Mouse (Mus musculus) heart, embryonic 10.5 days (tissue): ENCODE data around the gene Rbak. TPM values are rescaled to one million over a fixed set of nuclear protein-coding genes. Genes with fewer than 3 reads are reported as not detected.

Experiments
- DNase-seq: peaks from one replicate; pipeline ENCODE4 v3.0.0-alpha.2; 2017; ENCODE audit warnings: low spot score
- H3K27ac ChIP-seq: fragments of 300-500 bp; sonication (generic); 2 replicates; pipeline ENCODE4 v1.5.1; 2016; ENCODE audit warnings: mild to moderate bottlenecking
- H3K27me3 ChIP-seq: fragments of 300-500 bp; sonication (generic); 2 replicates; pipeline ENCODE4 v1.6.1; 2016; ENCODE audit warnings: mild to moderate bottlenecking; ENCODE audit not compliant: poor library complexity, insufficient read depth, severe bottlenecking
- H3K36me3 ChIP-seq: fragments of 300-500 bp; sonication (generic); 2 replicates; pipeline ENCODE4 v1.6.1; 2016; ENCODE audit warnings: mild to moderate bottlenecking, moderate library complexity
- H3K4me1 ChIP-seq: fragments of 300-500 bp; sonication (generic); 2 replicates; pipeline ENCODE4 v1.6.1; 2016; ENCODE audit warnings: mild to moderate bottlenecking
- H3K4me3 ChIP-seq: fragments of 300-500 bp; sonication (generic); 2 replicates; pipeline ENCODE4 v1.5.1; 2016; ENCODE audit warnings: mild to moderate bottlenecking, moderate library complexity
- H3K9me3 ChIP-seq: fragments of 300-500 bp; sonication (generic); 2 replicates; pipeline ENCODE4 v1.6.1; 2016; ENCODE audit warnings: mild to moderate bottlenecking, moderate library complexity
- WGBS: fragments of 180-500 bp; shearing (Covaris S2); methylation state at CpG from one replicate; pipeline ENCODE4 v1.1.7; 2016; 5-methylcytosine and 5-hydroxymethylcytosine counted together
- microRNA-seq: library from miRNA; unstranded; fragments of <30 nt; microRNA quantifications from one replicate; pipeline ENCODE4, GENCODE M21; 2017
- polyA plus RNA-seq: library from polyadenylated mRNA; unstranded; fragments of >200 nt; fragmentation: Nextera tagmentation; extraction: Ambion mirVana; gene quantifications from 2 replicates; pipeline ENCODE4 v1.2.1, GENCODE M21; 2016

Rbak gene
- polyA plus RNA-seq, 1 experiment from 2014 or later: 12.3 TPM

- Histone ChIP-seq H3K27me3 (no peaks in the 10 kb centered on the region), H3K27ac (no peak overlapping the region), H3K9me3 (peaks cover 4% of the 10 kb centered on the region; the same call in 1 of the 2 replicates), H3K4me3 (no peak overlapping the region), H3K36me3 (no peaks in the 10 kb centered on the region), H3K4me1 (no peaks in the 10 kb centered on the region)
- 88% methylated on average over 16 of the region's 16 CpGs for WGBS
- DNase-seq: no peak
Measured at GRCm38 (mm10) chr5:143129101-143129500, 51.5 kb downstream of the Rbak start.

DNA sequence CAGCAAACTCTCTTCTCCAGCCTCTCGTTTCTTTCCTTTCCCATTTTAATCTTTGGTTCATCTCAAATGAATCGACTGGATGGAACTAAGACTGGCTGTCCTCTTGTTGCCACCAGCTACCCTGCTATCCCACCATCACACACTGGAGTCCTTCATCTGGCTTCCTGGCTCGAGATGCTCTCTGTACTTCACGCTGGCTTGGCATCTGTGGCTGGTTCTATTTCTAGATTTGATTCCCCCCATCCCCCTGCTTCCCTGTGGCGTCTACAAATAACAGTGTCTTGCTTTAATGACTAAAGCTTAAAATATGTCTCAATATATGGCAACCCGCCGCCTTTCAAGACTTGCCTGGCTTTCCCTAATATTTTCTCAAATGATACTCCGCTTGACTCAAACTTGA is 52.7 kb downstream of the Rbak start:
- no peak overlapping the region for H3K27ac ChIP-seq
- H3K4me1 ChIP-seq: no peaks in the 10 kb centered on the region
- 76% methylated on average over 8 of the region's 8 CpGs for WGBS
- no peak for DNase-seq
- peaks cover 4% of the 10 kb centered on the region; the same call in 1 of the 2 replicates for H3K9me3 ChIP-seq
- H3K27me3 ChIP-seq: no peaks in the 10 kb centered on the region
- no peak overlapping the region for H3K4me3 ChIP-seq
- no peaks in the 10 kb centered on the region for H3K36me3 ChIP-seq

- Histone ChIP-seq H3K4me3 (no peak overlapping the region), H3K4me1 (no peaks in the 10 kb centered on the region), H3K36me3 (no peaks in the 10 kb centered on the region), H3K27me3 (no peaks in the 10 kb centered on the region), H3K9me3 (peaks cover 4% of the 10 kb centered on the region; the same call in 1 of the 2 replicates), H3K27ac (no peak overlapping the region)
- 66% methylated on average over 4 of the region's 4 CpGs for WGBS
- no peak for DNase-seq
Measured at GRCm38 (mm10) chr5:143126908-143127307, 53.7 kb downstream of the Rbak start.

DNA sequence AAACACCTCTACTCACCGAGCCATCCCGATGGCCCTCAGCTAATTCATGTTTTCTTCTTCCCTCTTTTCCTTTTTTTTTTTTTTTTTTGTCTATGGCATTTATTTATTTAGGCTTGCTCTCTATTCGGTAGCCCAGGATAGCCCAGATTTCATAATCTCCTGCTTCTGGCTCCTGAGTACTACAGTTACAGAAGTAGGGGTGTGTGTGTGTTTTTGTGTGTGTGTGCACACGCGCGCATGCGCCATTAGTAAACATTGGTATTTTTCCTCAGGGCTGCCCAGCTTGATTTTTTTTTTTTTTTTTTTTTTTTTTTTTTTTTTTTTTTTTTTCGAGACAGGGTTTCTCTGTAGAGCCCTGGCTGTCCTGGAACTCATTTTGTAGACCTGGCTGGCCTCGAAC is 54.5 kb downstream of the Rbak start:
- Histone ChIP-seq H3K4me1 (no peaks in the 10 kb centered on the region), H3K4me3 (no peak overlapping the region), H3K36me3 (no peaks in the 10 kb centered on the region), H3K27me3 (no peaks in the 10 kb centered on the region), H3K9me3 (peaks cover 4% of the 10 kb centered on the region; the same call in 1 of the 2 replicates), H3K27ac (no peak overlapping the region)
- 92% methylated on average over 9 of the region's 9 CpGs for WGBS
- no peak for DNase-seq

- DNase-seq: no peak
- 72% methylated on average over 7 of the region's 7 CpGs for WGBS
- H3K36me3 ChIP-seq: no peaks in the 10 kb centered on the region
Measured at GRCm38 (mm10) chr5:143125601-143126000, 55.0 kb downstream of the Rbak start.

DNA sequence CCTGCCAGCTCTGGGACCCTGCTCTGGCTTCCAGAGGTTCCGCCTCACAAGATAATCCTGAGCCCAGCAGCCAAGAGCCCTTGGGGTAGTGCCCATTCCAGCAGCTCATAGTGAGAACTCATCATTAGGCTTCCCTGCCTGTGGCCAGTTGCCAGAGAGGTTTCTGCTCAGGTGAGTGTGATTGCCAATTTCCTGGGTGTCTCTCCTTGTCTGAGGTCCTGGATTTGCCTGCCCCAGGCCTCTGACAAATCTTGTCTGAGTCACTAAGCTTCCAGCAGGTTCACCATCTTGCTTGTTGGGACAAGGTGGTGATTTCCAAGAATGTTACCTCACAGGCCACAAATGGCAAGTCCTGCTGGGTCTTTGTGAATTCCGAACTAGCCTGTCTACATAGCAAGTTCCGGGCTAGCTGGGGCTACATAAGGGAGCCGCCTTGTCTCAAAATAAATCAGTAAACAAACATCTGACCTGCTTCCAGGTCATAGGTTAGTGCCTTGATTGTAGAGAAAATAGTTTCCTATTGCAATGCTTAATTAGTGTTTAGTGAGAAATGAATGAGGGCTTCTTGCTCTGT is 55.7 kb downstream of the Rbak start:
- Histone ChIP-seq H3K27me3 (no peaks in the 10 kb centered on the region), H3K4me1 (no peaks in the 10 kb centered on the region)
- 73% methylated on average over 4 of the region's 4 CpGs for WGBS

More at GRCm38 (mm10) chr5:143125601-143126000, 55.0 kb downstream of the Rbak start:
- H3K4me3 ChIP-seq: no peak overlapping the region
- no peaks in the 10 kb centered on the region for H3K4me1 ChIP-seq
- no peaks in the 10 kb centered on the region for H3K27me3 ChIP-seq
- H3K27ac ChIP-seq: no peak overlapping the region
- peaks cover 4% of the 10 kb centered on the region; the same call in 1 of the 2 replicates for H3K9me3 ChIP-seq

DNA sequence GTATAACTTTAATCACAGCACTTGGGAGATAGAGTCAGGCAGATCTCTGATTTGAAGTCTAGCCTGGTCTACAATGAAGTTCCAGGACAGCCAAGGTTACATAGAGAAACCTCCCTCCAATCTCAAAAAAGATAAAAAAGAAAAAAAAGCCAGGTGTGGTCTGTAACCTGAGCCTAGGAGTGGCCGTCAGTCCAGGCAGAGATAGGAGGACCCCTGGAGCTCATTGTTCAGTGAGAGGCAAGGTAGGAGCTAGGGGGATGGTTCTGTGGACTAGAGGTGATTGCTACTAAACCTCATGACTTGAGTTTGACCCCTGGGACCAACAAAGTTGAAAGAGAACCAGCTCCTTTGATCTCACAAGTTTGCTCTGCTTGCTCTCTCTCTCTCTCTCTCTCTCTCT is 57.9 kb downstream of the Rbak start:
- Histone ChIP-seq H3K4me1 (no peaks in the 10 kb centered on the region), H3K27me3 (no peaks in the 10 kb centered on the region), H3K4me3 (no peak overlapping the region), H3K9me3 (no peaks in the 10 kb centered on the region), H3K27ac (no peak overlapping the region), H3K36me3 (no peaks in the 10 kb centered on the region)
- 25% methylated on average over 1 of the region's 1 CpGs for WGBS
- DNase-seq: no peak

More for the DNA sequence above, 55.7 kb downstream of the Rbak start:
- H3K36me3 ChIP-seq: no peaks in the 10 kb centered on the region
- no peak for DNase-seq
- H3K27ac ChIP-seq: no peak overlapping the region
- H3K9me3 ChIP-seq: peaks cover 4% of the 10 kb centered on the region; the same call in 1 of the 2 replicates
- no peak overlapping the region for H3K4me3 ChIP-seq

Small RNA genes lying within 50 kb of the gene (microRNA-seq; reads per million reads assigned to microRNA genes)
- not detected for gene Gm44405

Other genes with a start within 250 kb of the Rbak start
- 254 and 329 TPM in 2 replicates for gene Fscn1, start 220.4 kb downstream of the Rbak start, polyA plus RNA-seq
- 37.9 and 40.6 TPM in 2 replicates for gene Rnf216, start 67.8 kb downstream of the Rbak start, polyA plus RNA-seq
- gene Olfr718-ps1, start 33.2 kb downstream of the Rbak start, polyA plus RNA-seq: 0.04 and 0.09 TPM in 2 replicates
- gene Spdye4b, start 242 bp upstream of the Rbak start, polyA plus RNA-seq: not detected in 2 replicates
- gene Spdye4a, start 46.1 kb upstream of the Rbak start, polyA plus RNA-seq: not detected in 2 replicates
- 8.3 and 11.7 TPM in 2 replicates for gene Zfp12, start 54.4 kb upstream of the Rbak start, polyA plus RNA-seq
- 2.1 and 2.6 TPM in 2 replicates for gene Zfp316, start 89.2 kb upstream of the Rbak start, polyA plus RNA-seq
- gene Zfp853, start 112.8 kb upstream of the Rbak start, polyA plus RNA-seq: not detected in 2 replicates
- gene E130309D02Rik, start 134.6 kb upstream of the Rbak start, polyA plus RNA-seq: 35.0 and 46.1 TPM in 2 replicates
- gene Zdhhc4, start 148.5 kb upstream of the Rbak start, polyA plus RNA-seq: 55.5 and 58.6 TPM in 2 replicates
- gene Grid2ip, start 176.6 kb upstream of the Rbak start, polyA plus RNA-seq: 0.51 and 0.55 TPM in 2 replicates
- 269 and 275 TPM in 2 replicates for gene Kdelr2, start 223.1 kb upstream of the Rbak start, polyA plus RNA-seq